Mouse (Mus musculus): Measurements from ENCODE around the gene Shb.

Gene Shb

GRCm38 (mm10) chr4:45480595-45480994 lies 51.7 kb downstream of the Shb start:
- no peak for DNase-seq

GRCm38 (mm10) chr4:45479433-45479832 lies 52.8 kb downstream of the Shb start:
- DNase-seq: no peak

- DNase-seq: no peak
Measured at GRCm38 (mm10) chr4:45478178-45478577, 54.1 kb downstream of the Shb start.

GRCm38 (mm10) chr4:45477047-45477446 lies 55.2 kb downstream of the Shb start:
- no peak for DNase-seq

- DNase-seq: no peak
Measured at GRCm38 (mm10) chr4:45474832-45475231, 57.4 kb downstream of the Shb start.

GRCm38 (mm10) chr4:45474131-45474530 lies 58.1 kb downstream of the Shb start:
- DNase-seq: no peak

- DNase-seq: no peak
Measured at GRCm38 (mm10) chr4:45473129-45473528, 59.1 kb downstream of the Shb start.

- no peak for DNase-seq
Measured at GRCm38 (mm10) chr4:45472706-45473105, 59.6 kb downstream of the Shb start.

GRCm38 (mm10) chr4:45471654-45472556 lies 60.4 kb downstream of the Shb start:
- no peak for DNase-seq

GRCm38 (mm10) chr4:45469057-45469456 lies 63.2 kb downstream of the Shb start:
- DNase-seq: no peak

- no peak for DNase-seq
Measured at GRCm38 (mm10) chr4:45468507-45468906, 63.8 kb downstream of the Shb start.

- no peak for DNase-seq
Measured at GRCm38 (mm10) chr4:45467115-45467912, 65.0 kb downstream of the Shb start.

- no peak for DNase-seq
Measured at GRCm38 (mm10) chr4:45464941-45465340, 67.3 kb downstream of the Shb start.

- peak; percentile 45 for DNase-seq
Measured at GRCm38 (mm10) chr4:45464528-45464927, 67.7 kb downstream of the Shb start.

GRCm38 (mm10) chr4:45464123-45464522 lies 68.1 kb downstream of the Shb start:
- no peak for DNase-seq

GRCm38 (mm10) chr4:45462628-45463027 lies 69.6 kb downstream of the Shb start:
- no peak for DNase-seq

- DNase-seq: no peak
Measured at GRCm38 (mm10) chr4:45461661-45462060, 70.6 kb downstream of the Shb start.

- no peak for DNase-seq
Measured at GRCm38 (mm10) chr4:45459375-45459774, 72.9 kb downstream of the Shb start.

GRCm38 (mm10) chr4:45457543-45457942 lies 74.7 kb downstream of the Shb start:
- DNase-seq: no peak

GRCm38 (mm10) chr4:45455001-45455400 lies 77.3 kb downstream of the Shb start:
- DNase-seq: no peak

- DNase-seq: no peak
Measured at GRCm38 (mm10) chr4:45453271-45453851, 78.9 kb downstream of the Shb start.

GRCm38 (mm10) chr4:45452569-45453111 lies 79.6 kb downstream of the Shb start:
- no peak for DNase-seq

- DNase-seq: no peak
Measured at GRCm38 (mm10) chr4:45449012-45449411, 83.3 kb downstream of the Shb start.
